Mouse (Mus musculus): ENCODE measurements at regions not wholly inside any gene's neighbourhood (a gene's known extent, or its start where the extent isn't known, plus 50 kb on each side); places are given as distances from the start of the nearest gene placed in this dataset.

GRCm38 (mm10) chr4:62755237-62755900 is 195.7 kb downstream of the Rgs3 start:
- DNase-seq (ENCODE audit: low spot score) (peak; percentile 71), ATAC-seq (peak; percentile 90)
- H3K4me1 ChIP-seq (ENCODE audit: insufficient read depth, low read depth, low read length) = peaks cover 8% of the 10 kb centered on the region; the same call in 1 of the 2 replicates
- WGBS = 39% methylated on average over 5 of the region's 5 CpGs
- H3K27ac ChIP-seq (ENCODE audit: low read length) = no peak overlapping the region
- H3K4me2 ChIP-seq (replicated peaks; ENCODE audit: low read depth, low read length) = no peak overlapping the region
- no peak overlapping the region for H3K9ac ChIP-seq (replicated peaks; ENCODE audit: low read depth)
- no peaks in the 10 kb centered on the region for H3K36me3 ChIP-seq (ENCODE audit: insufficient read depth, low read length)
- TF ChIP-seq EP300 (IDR thresholded peaks at IDR 0.05) = 0 out of 2 replicates have a peak, but pooled peaks have one; percentile 21
- no peak for TF ChIP-seq CTCF (IDR thresholded peaks at IDR 0.05)
- no peaks in the 10 kb centered on the region for H3K9me3 ChIP-seq (ENCODE audit: low read length)
- H3K4me3 ChIP-seq (ENCODE audit: low read depth, low read length) = no peak overlapping the region
- no peaks in the 10 kb centered on the region for H3K27me3 ChIP-seq (replicated peaks; ENCODE audit: insufficient read depth, low read length)

- no peaks in the 10 kb centered on the region for H3K27me3 ChIP-seq (replicated peaks; ENCODE audit: insufficient read depth, low read length)
- peaks cover 20% of the 10 kb centered on the region; the same call in 1 of the 2 replicates for H3K4me1 ChIP-seq (ENCODE audit: insufficient read depth, low read depth, low read length)
- no peak overlapping the region for H3K4me2 ChIP-seq (replicated peaks; ENCODE audit: low read depth, low read length)
- DNase-seq (ENCODE audit: low spot score) (no peak), ATAC-seq (no peak)
- TF ChIP-seq EP300 (IDR thresholded peaks at IDR 0.05) (no peak), CTCF (IDR thresholded peaks at IDR 0.05) (no peak)
- no peak overlapping the region for H3K9ac ChIP-seq (replicated peaks; ENCODE audit: low read depth)
- H3K36me3 ChIP-seq (ENCODE audit: insufficient read depth, low read length) = no peaks in the 10 kb centered on the region
- H3K9me3 ChIP-seq (ENCODE audit: low read length) = no peaks in the 10 kb centered on the region
- no peak overlapping the region for H3K4me3 ChIP-seq (ENCODE audit: low read depth, low read length)
- 15% methylated on average over 10 of the region's 10 CpGs for WGBS
- H3K27ac ChIP-seq (ENCODE audit: low read length) = no peak overlapping the region
Observed at GRCm38 (mm10) chr4:62756721-62757206, 197.1 kb downstream of the Rgs3 start.

GRCm38 (mm10) chr4:62760748-62761604 is 201.3 kb downstream of the Rgs3 start:
- Histone ChIP-seq H3K4me2 (replicated peaks; ENCODE audit: low read depth, low read length) (no peak overlapping the region), H3K4me1 (ENCODE audit: insufficient read depth, low read depth, low read length) (peaks cover 20% of the 10 kb centered on the region; the same call in 1 of the 2 replicates), H3K9me3 (ENCODE audit: low read length) (no peaks in the 10 kb centered on the region), H3K36me3 (ENCODE audit: insufficient read depth, low read length) (no peaks in the 10 kb centered on the region), H3K27me3 (replicated peaks; ENCODE audit: insufficient read depth, low read length) (no peaks in the 10 kb centered on the region), H3K9ac (replicated peaks; ENCODE audit: low read depth) (no peak overlapping the region), H3K27ac (ENCODE audit: low read length) (no peak overlapping the region), H3K4me3 (ENCODE audit: low read depth, low read length) (no peak overlapping the region)
- 24% methylated on average over 11 of the region's 11 CpGs for WGBS
- no peak for TF ChIP-seq CTCF (IDR thresholded peaks at IDR 0.05)
- TF ChIP-seq EP300 (IDR thresholded peaks at IDR 0.05) = no peak
- peak; percentile 63 for DNase-seq (ENCODE audit: low spot score)
- no peak; the same call in 1 of the 2 replicates for ATAC-seq

GRCm38 (mm10) chr4:62761672-62762071 is 202.0 kb downstream of the Rgs3 start:
- peak; percentile 97 for TF ChIP-seq CTCF (IDR thresholded peaks at IDR 0.05)
- no peak for TF ChIP-seq EP300 (IDR thresholded peaks at IDR 0.05)
- peak; percentile 41 for ATAC-seq
- H3K4me3 ChIP-seq (ENCODE audit: low read depth, low read length) = no peak overlapping the region
- H3K9me3 ChIP-seq (ENCODE audit: low read length) = no peaks in the 10 kb centered on the region
- no peaks in the 10 kb centered on the region for H3K27me3 ChIP-seq (replicated peaks; ENCODE audit: insufficient read depth, low read length)
- WGBS = 0% methylated on average over 1 of the region's 1 CpGs
- H3K4me2 ChIP-seq (replicated peaks; ENCODE audit: low read depth, low read length) = no peak overlapping the region
- peak; percentile 84 for DNase-seq (ENCODE audit: low spot score)
- H3K4me1 ChIP-seq (ENCODE audit: insufficient read depth, low read depth, low read length) = peaks cover 19% of the 10 kb centered on the region; the same call in 1 of the 2 replicates
- H3K9ac ChIP-seq (replicated peaks; ENCODE audit: low read depth) = no peak overlapping the region
- no peak overlapping the region for H3K27ac ChIP-seq (ENCODE audit: low read length)
- H3K36me3 ChIP-seq (ENCODE audit: insufficient read depth, low read length) = no peaks in the 10 kb centered on the region

GRCm38 (mm10) chr4:62763990-62764389 is 201.4 kb upstream of the Zfp618 start:
- TF ChIP-seq EP300 (IDR thresholded peaks at IDR 0.05) (no peak), CTCF (IDR thresholded peaks at IDR 0.05) (peak; percentile 98)
- WGBS = 14% methylated on average over 5 of the region's 5 CpGs
- Histone ChIP-seq H3K27ac (ENCODE audit: low read length) (no peak overlapping the region), H3K27me3 (replicated peaks; ENCODE audit: insufficient read depth, low read length) (no peaks in the 10 kb centered on the region), H3K9me3 (ENCODE audit: low read length) (no peaks in the 10 kb centered on the region), H3K36me3 (ENCODE audit: insufficient read depth, low read length) (no peaks in the 10 kb centered on the region), H3K4me1 (ENCODE audit: insufficient read depth, low read depth, low read length) (peaks cover 13% of the 10 kb centered on the region; the same call in 1 of the 2 replicates), H3K4me2 (replicated peaks; ENCODE audit: low read depth, low read length) (no peak overlapping the region), H3K9ac (replicated peaks; ENCODE audit: low read depth) (no peak overlapping the region), H3K4me3 (ENCODE audit: low read depth, low read length) (no peak overlapping the region)
- peak; percentile 92 for DNase-seq (ENCODE audit: low spot score)
- peak; percentile 92 for ATAC-seq

All from lung, postnatal 0 days (tissue).